Comparison of ENCODE assay signal across 25 mouse cellular contexts in the genomic region with DNA sequence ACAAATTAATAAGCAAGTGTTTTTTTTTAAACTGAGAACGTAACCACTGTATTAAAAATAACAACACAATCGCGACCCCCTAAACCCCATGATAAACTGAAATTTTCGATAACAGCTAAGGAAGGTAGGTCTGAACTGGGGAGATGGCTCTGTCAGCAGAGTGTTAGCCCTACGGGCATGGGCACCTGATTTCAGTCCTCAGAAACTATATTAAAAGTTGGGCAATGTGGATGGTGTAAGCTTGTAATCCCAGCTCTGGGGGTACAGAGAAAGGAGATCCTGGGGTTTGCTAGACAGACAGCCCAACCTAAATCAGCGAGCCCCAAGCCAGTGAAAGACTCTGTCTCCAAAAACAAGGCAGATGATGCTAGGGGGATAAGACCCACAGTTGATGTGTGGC.
"Had no signal": no experiment of that assay in that cellular context is flagged by ENCODE, and none has a peak within 500 bp of the region (broad histone marks: within the 10 kb centered on the region; RNA-seq: fewer than 3 reads in every experiment).

No protein-coding gene starts in this region.

- H3K4me2 ChIP-seq: heart, embryonic 11.5 days; heart, embryonic 13.5 days; heart, embryonic 15.5 days; hindbrain, embryonic 12.5 days; hindbrain, embryonic 14.5 days; limb, embryonic 12.5 days; liver, embryonic 11.5 days; liver, embryonic 13.5 days had no signal

- H3K4me3 ChIP-seq: gastrocnemius, adult 2 months; heart, adult 2 months; heart, embryonic 13.5 days; heart, embryonic 15.5 days; hindbrain, embryonic 10.5 days; hindbrain, embryonic 12.5 days; layer of hippocampus, adult 2 months; left cerebral cortex, adult 2 months; limb, embryonic 10.5 days; limb, embryonic 12.5 days; liver, embryonic 13.5 days had no signal

- H3K4me1 ChIP-seq: hindbrain, embryonic 10.5 days; hindbrain, embryonic 12.5 days; liver, embryonic 13.5 days had no signal

- H3K27ac ChIP-seq: gastrocnemius, adult 2 months; heart, adult 2 months; heart, embryonic 13.5 days; heart, embryonic 15.5 days; hindbrain, embryonic 10.5 days; hindbrain, embryonic 12.5 days; hindbrain, embryonic 14.5 days; layer of hippocampus, adult 2 months; left cerebral cortex, adult 2 months; limb, embryonic 10.5 days; limb, embryonic 12.5 days; liver, embryonic 13.5 days had no signal

- H3K36me3 ChIP-seq: heart, embryonic 13.5 days; heart, embryonic 15.5 days; hindbrain, embryonic 10.5 days; hindbrain, embryonic 12.5 days; limb, embryonic 10.5 days; limb, embryonic 12.5 days; liver, embryonic 13.5 days had no signal

- ATAC-seq: hindbrain, embryonic 16.5 days; inflammation-experienced regulatory T-cells, adult 6 months had no signal

- DNase-seq: gastrocnemius, adult 2 months; gastrocnemius, postnatal 10 days; gastrocnemius, postnatal 25 days; heart, adult 2 months; heart, postnatal 4 days; kidney, adult 18-20 months; kidney, adult 8-10 months; kidney, postnatal 10 days; kidney, postnatal 25 days; kidney, postnatal 4 days; liver; liver, embryonic 13.5 days had no signal

- H3K27me3 ChIP-seq: heart, embryonic 13.5 days; heart, embryonic 15.5 days; hindbrain, embryonic 12.5 days; limb, embryonic 12.5 days; liver, embryonic 13.5 days had no signal

- H3K9ac ChIP-seq: heart, embryonic 13.5 days; heart, embryonic 15.5 days; hindbrain, embryonic 12.5 days; hindbrain, embryonic 14.5 days; limb, embryonic 12.5 days; liver, embryonic 13.5 days had no signal

- H3K9me3 ChIP-seq: heart, embryonic 13.5 days; heart, embryonic 15.5 days; hindbrain, embryonic 10.5 days; hindbrain, embryonic 12.5 days; limb, embryonic 10.5 days; liver, embryonic 13.5 days had no signal
